Mouse (Mus musculus): ENCODE data around the gene Mafk. TPM values are rescaled to one million over a fixed set of nuclear protein-coding genes. Genes with fewer than 3 reads are reported as not detected.
A peak's percentile ranks its signal among the peaks of the same experiment; 100 is the strongest.

Mafk gene
- total RNA-seq, 2 experiments from 2014 or later: 8.9 to 11.5 TPM

GRCm38 (mm10) chr5:139797473-139798167, 6.3 kb downstream of the Mafk start:
- peak; percentile 77 for DNase-seq (ENCODE audit: extremely low spot score in 1 of 2, low spot score in 2 of 2)
- Histone ChIP-seq H3K4me3 (no peak overlapping the region), H3K27ac (peak overlapping the region; percentile 45)
- intact Hi-C loops (cut with DNase I): no loop called here
- TF ChIP-seq CTCF (IDR thresholded peaks at IDR 0.05): no peak

DNA sequence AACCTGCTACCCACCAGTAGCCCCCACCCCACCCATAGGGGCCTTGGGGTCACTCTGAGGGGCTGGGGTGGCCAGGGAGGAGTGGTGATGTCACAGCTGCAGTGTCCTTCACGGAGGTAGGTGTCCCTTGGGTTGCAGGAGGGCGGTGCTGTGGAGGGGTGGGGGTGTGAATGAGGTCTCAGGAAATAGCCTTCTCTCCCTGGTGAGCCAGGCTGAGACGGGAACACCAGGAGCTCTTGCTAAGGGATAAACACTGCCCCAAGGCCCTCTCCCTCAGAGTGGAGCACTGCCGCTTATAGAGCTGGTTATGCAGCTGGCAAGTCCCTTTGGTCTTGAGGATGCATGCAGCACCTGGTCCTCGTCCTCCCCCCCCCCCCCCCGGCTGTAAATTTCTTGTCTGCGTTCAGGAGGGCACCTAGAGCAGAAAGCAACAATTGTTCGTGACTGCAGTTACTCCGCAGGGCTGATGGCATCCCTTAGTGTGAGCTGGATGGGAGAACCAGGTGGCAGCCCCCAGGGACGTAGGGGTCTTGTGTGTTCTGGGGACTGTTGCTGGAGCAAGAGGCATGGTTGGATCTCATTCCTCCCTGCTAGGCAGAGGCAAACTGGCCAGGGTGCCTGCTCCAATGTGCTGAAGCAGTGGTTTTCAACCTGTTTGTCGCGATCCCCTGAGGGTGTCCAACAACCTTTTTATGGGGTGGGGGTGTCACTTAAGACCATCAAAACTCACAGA, 7.0 kb downstream of the Mafk start:
- TF ChIP-seq CTCF (IDR thresholded peaks at IDR 0.05): no peak
- Histone ChIP-seq H3K4me3 (no peak overlapping the region), H3K27ac (no peak overlapping the region)
- intact Hi-C loops (cut with DNase I): no loop called here
- no peak for DNase-seq (ENCODE audit: extremely low spot score in 1 of 2, low spot score in 2 of 2)

DNA sequence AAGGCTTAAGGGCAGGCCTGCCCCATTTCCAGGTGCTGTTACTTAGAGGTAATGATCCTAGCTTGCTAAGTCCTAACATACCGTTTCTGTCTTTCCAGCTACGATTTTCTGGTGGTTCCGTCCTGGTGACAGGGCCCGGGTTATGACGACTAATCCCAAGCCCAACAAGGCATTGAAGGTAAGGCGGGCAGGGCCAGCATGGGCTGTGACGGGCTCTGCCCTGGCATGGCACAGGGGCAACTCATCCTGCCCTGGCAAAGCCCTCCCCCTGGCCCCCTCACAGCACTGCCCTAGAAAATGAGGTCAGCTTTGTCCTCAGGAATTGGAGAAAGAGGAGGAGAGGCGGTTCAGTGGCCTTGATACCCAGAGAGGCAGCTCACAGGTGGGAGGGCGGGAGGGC, 7.7 kb downstream of the Mafk start:
- H3K27ac ChIP-seq: no peak overlapping the region
- intact Hi-C loops (cut with DNase I): no loop called here
- H3K4me3 ChIP-seq: no peak overlapping the region
- DNase-seq (ENCODE audit: extremely low spot score in 1 of 2, low spot score in 2 of 2): no peak
- TF ChIP-seq CTCF (IDR thresholded peaks at IDR 0.05): no peak

- intact Hi-C loops (cut with DNase I): no loop called here
- TF ChIP-seq CTCF (IDR thresholded peaks at IDR 0.05): no peak
- Histone ChIP-seq H3K4me3 (no peak overlapping the region), H3K27ac (no peak overlapping the region)
- DNase-seq (ENCODE audit: extremely low spot score in 1 of 2, low spot score in 2 of 2): no peak
Observed at GRCm38 (mm10) chr5:139799801-139800590, 8.7 kb downstream of the Mafk start.

- Histone ChIP-seq H3K27ac (no peak overlapping the region), H3K4me3 (no peak overlapping the region)
- intact Hi-C loops (cut with DNase I): no loop called here
- DNase-seq (ENCODE audit: extremely low spot score in 1 of 2, low spot score in 2 of 2): no peak
- no peak for TF ChIP-seq CTCF (IDR thresholded peaks at IDR 0.05)
Observed at GRCm38 (mm10) chr5:139801231-139801630, 9.9 kb downstream of the Mafk start.

DNA sequence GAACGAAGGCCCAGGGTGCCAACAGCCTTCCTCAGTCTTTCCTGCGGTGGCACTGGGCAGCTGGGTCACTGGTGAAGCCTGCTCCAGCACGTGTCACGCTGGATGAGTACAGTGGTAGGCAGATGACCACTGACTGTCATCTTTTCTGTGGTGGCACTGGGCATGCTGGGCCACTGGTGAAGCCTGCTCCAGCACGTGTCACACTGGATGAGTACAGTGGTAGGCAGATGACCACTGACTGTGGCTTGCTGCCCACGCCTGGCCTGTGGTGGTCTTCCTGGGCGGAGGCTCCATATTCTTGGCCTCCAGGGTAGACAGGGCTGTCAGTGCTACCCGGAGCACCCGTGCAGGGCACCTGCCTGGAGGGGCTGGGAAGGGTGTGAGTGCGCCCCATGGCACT, 10.6 kb downstream of the Mafk start:
- intact Hi-C loops (cut with DNase I): no loop called here
- H3K27ac ChIP-seq: no peak overlapping the region
- H3K4me3 ChIP-seq: no peak overlapping the region
- TF ChIP-seq CTCF (IDR thresholded peaks at IDR 0.05): no peak
- no peak for DNase-seq (ENCODE audit: extremely low spot score in 1 of 2, low spot score in 2 of 2)

GRCm38 (mm10) chr5:139803165-139803564, 11.9 kb downstream of the Mafk start:
- DNase-seq (ENCODE audit: extremely low spot score in 1 of 2, low spot score in 2 of 2): no peak
- no peak overlapping the region for H3K27ac ChIP-seq
- intact Hi-C loops (cut with DNase I): no loop called here
- TF ChIP-seq CTCF (IDR thresholded peaks at IDR 0.05): no peak
- H3K4me3 ChIP-seq: no peak overlapping the region

DNA sequence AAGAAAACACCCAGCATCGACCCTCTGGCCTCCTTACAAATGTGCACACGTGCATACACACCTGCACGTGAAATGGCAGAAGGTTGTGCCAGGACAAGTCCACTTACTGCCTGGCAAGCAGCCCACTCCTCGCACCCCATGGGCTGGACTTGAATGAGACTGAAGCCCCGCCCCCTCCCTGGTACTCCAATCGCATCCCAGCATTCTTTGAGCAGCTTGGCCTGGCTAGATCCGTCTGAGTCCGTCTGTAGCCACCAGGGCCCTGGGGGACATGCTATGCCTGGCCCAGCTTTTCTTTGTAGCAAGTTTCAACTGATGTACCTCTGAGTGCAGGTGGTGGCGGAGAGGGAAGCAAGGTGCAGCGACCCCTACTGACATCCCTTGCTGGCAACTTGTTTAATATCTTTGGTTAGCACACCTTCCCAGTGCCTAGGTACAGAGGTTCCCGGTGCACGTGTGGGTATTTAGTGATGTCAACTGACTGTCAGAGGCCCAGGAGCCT, 12.3 kb downstream of the Mafk start:
- Histone ChIP-seq H3K27ac (no peak overlapping the region), H3K4me3 (no peak overlapping the region)
- intact Hi-C loops (cut with DNase I): no loop called here
- no peak for DNase-seq (ENCODE audit: extremely low spot score in 1 of 2, low spot score in 2 of 2)
- TF ChIP-seq CTCF (IDR thresholded peaks at IDR 0.05): peak; percentile 25

DNA sequence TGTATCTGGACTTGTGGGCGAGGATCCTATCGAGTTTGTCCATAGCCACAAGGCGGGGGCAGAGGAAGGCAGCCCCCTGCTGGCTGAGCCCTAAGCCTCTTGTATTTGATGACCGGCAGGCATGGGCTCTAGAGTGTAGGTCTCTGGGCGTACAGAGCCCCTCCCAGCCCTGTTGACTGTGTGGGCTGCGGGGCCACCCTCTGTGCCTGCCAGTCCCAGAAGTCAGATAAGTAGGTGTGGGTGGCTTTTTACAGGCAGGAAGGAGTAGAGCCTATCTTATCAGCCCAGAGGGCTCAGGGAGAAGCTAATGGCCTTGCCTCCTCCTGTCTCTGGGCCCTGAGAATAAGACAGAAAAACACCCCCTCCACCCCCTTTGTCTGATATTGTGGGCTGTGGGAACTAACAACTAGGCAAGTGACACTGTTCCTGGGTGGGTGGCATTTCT, 12.8 kb downstream of the Mafk start:
- intact Hi-C loops (cut with DNase I): no loop called here
- Histone ChIP-seq H3K4me3 (no peak overlapping the region), H3K27ac (no peak overlapping the region)
- TF ChIP-seq CTCF (IDR thresholded peaks at IDR 0.05): no peak
- DNase-seq (ENCODE audit: extremely low spot score in 1 of 2, low spot score in 2 of 2): no peak

- Histone ChIP-seq H3K4me3 (no peak overlapping the region), H3K27ac (no peak overlapping the region)
- intact Hi-C loops (cut with DNase I): no loop called here
- TF ChIP-seq CTCF (IDR thresholded peaks at IDR 0.05): no peak
- no peak for DNase-seq (ENCODE audit: extremely low spot score in 1 of 2, low spot score in 2 of 2)
Observed at GRCm38 (mm10) chr5:139804573-139805111, 13.3 kb downstream of the Mafk start.

GRCm38 (mm10) chr5:139805924-139806323, 14.6 kb downstream of the Mafk start:
- intact Hi-C loops (cut with DNase I): no loop called here
- Histone ChIP-seq H3K27ac (no peak overlapping the region), H3K4me3 (no peak overlapping the region)
- TF ChIP-seq CTCF (IDR thresholded peaks at IDR 0.05): no peak
- no peak for DNase-seq (ENCODE audit: extremely low spot score in 1 of 2, low spot score in 2 of 2)

DNA sequence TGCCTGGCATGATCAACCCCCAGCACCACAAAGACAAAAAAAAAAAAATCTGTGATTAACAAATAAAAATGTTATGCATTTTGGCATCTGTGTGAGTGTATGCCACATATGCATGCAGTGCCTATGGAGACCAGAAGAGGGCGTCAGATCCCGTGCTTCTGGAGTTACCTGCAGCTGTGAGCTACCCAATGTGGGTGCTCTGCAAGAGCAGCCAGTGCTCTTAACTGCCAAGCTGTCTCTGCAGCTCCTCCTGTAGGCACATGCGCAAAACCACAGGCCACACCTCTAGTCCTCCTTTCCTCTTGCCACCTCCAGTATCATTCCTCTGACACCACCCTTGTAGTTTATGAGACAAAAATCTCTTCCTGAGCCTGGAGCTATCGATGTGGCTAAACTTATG, 18.1 kb downstream of the Mafk start:
- DNase-seq (ENCODE audit: extremely low spot score in 1 of 2, low spot score in 2 of 2): no peak
- H3K4me3 ChIP-seq: no peak overlapping the region
- TF ChIP-seq CTCF (IDR thresholded peaks at IDR 0.05): peak; percentile 8; the same call in 1 of the 2 replicates
- H3K27ac ChIP-seq: no peak overlapping the region
- intact Hi-C loops (cut with DNase I): no loop called here
